Mouse (Mus musculus) embryonic facial prominence, embryonic 13.5 days (tissue): ENCODE measurements around the gene Tmem147. TPM values are rescaled to one million over a fixed set of nuclear protein-coding genes. Genes with fewer than 3 reads are reported as not detected.
A peak's percentile ranks its signal among the peaks of the same experiment; 100 is the strongest.
"Not testable (repeated sequence)": the region's sequence is repeated elsewhere in the genome, so short reads cannot be mapped to it uniquely, and the experiment has no call there.

Experiments used
- ATAC-seq: fragments of 200-750 bp; cut with Nextera tagmentation; 2 replicates; pipeline ENCODE4 v1.8.0; 2017; ENCODE audit warnings: low read depth; ENCODE audit not compliant: insufficient number of reproducible peaks, insufficient read depth, low FRiP score, low TSS enrichment
- H3K27ac ChIP-seq: fragments of 300-500 bp; sonication (generic); 2 replicates; pipeline ENCODE4 v1.5.1; 2015; ENCODE audit warnings: moderate library complexity, mild to moderate bottlenecking, inconsistent platforms
- H3K27me3 ChIP-seq: fragments of 300-500 bp; sonication (generic); 2 replicates; pipeline ENCODE4 v1.6.1; 2015; ENCODE audit warnings: mild to moderate bottlenecking, inconsistent platforms
- H3K36me3 ChIP-seq: fragments of 300-500 bp; sonication (generic); 2 replicates; pipeline ENCODE4 v1.6.1; 2015; ENCODE audit warnings: mild to moderate bottlenecking, inconsistent platforms
- H3K4me1 ChIP-seq: fragments of 300-500 bp; sonication (generic); 2 replicates; pipeline ENCODE4 v1.6.1; 2015; ENCODE audit warnings: inconsistent platforms
- H3K4me2 ChIP-seq: fragments of 300-500 bp; sonication (generic); 2 replicates; pipeline ENCODE4 v1.6.1; 2015; ENCODE audit warnings: moderate library complexity, mild to moderate bottlenecking, inconsistent platforms
- H3K4me3 ChIP-seq: fragments of 300-500 bp; sonication (generic); 2 replicates; pipeline ENCODE4 v1.5.1; 2015; ENCODE audit warnings: mild to moderate bottlenecking, inconsistent platforms
- H3K9ac ChIP-seq: fragments of 300-500 bp; sonication (generic); 2 replicates; pipeline ENCODE4 v1.6.1; 2015; ENCODE audit warnings: mild to moderate bottlenecking, inconsistent platforms
- H3K9me3 ChIP-seq: fragments of 300-500 bp; sonication (generic); 2 replicates; pipeline ENCODE4 v1.6.1; 2016; ENCODE audit warnings: inconsistent platforms
- WGBS: fragments of 180-500 bp; shearing (Covaris S2); methylation state at CpG from one replicate; pipeline ENCODE4 v1.1.7; 2015; ENCODE audit warnings: mixed read lengths; 5-methylcytosine and 5-hydroxymethylcytosine counted together
- polyA plus RNA-seq: library from polyadenylated mRNA; unstranded; fragments of >200 nt; fragmentation: Nextera tagmentation; extraction: Ambion mirVana; gene quantifications from 2 replicates; pipeline ENCODE4 v1.2.1, GENCODE M21; 2015

The Tmem147 gene
- polyA plus RNA-seq, 1 experiment from 2014 or later, result 185 TPM

DNA sequence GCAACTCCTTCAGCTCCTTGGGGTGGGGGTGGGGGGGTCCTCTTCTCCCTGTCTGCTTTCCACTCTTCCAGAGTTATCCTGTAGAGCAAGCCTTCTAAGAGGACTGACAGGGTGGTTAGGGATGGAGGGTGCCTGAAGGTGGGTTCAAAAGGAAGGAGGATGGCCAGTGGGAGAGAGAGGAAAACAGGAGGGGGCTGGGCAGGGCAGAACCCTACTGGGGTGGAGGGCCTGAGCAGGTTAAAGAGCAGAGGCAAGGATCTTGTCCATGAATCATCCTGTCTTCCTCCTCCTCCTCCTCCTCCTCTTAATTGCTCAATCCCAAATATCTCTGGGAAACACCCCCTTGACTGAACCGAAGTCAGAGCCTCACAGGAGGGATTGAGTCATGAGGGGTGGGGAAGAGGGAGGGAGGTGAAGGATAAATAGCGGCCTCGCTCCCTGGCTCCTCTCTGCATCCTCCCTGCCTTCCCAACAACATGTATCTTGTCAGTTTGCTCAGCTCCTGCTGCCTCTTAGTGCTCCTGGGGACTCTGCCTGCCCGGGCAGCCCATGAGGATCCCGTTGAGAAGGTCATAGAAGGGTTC lies 21.8 kb upstream of the Tmem147 start, which contains the start of gene Sbsn:
Gene Sbsn, plus strand, starts transcription at position 386 of the 584 bp plus-strand sequence.
- Histone ChIP-seq H3K36me3 (peaks cover 40% of the 10 kb centered on the region), H3K27me3 (no peaks in the 10 kb centered on the region), H3K9me3 (peaks cover 5% of the 10 kb centered on the region; the same call in 1 of the 2 replicates), H3K4me1 (no peaks in the 10 kb centered on the region), H3K27ac (no peak within 1 kb of the TSS), H3K9ac (no peak within 1 kb of the TSS), H3K4me2 (no peak within 1 kb of the TSS), H3K4me3 (no peak within 1 kb of the TSS)
- 80% methylated on average over 5 of the region's 5 CpGs for WGBS
- ATAC-seq, result no peak

DNA sequence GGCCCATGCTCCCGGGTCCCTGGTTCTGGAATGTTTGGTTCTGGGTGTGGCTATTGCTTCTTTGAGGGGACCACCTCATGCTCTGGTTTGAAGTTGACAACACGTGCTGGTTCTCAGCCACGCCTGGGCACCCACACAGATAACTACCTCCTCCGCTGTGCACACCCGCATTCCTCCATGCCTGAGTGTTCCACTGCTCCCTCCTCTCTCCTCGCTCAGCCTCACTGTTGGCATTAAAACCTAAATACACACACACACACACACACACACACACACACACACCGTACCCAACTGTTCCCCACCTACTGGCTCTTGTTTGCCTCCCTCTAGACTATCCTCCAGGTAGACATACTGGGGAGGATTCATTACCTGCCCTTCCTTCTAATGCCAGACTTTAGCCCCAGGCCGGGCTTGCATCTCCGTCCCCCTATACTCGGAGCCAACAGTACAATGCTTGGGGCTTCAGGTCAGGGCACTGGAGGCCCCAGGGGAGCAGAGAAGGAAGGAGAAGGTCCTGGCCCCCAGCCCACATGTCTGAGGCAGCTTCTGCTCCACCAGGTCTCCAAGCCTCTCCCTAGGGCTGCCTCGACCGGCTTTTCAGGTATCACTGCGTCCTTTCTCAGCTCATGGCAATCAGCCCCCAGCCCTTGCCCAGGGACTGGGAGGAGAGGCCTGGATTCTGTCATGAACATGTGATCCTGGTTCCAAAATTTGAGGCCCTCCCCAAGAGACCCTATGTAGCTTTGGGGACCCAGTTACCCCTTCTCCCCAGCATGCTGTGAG lies 20.7 kb upstream of the Tmem147 start:
- Histone ChIP-seq H3K27me3 (no peaks in the 10 kb centered on the region), H3K36me3 (peaks cover 28% of the 10 kb centered on the region), H3K27ac (no peak overlapping the region), H3K9ac (no peak overlapping the region), H3K4me3 (no peak overlapping the region), H3K9me3 (peaks cover 1% of the 10 kb centered on the region; the same call in 1 of the 2 replicates), H3K4me1 (no peaks in the 10 kb centered on the region), H3K4me2 (no peak overlapping the region)
- ATAC-seq, result no peak
- WGBS, result 73% methylated on average over 13 of the region's 13 CpGs

- Histone ChIP-seq H3K9ac (no peak overlapping the region), H3K4me1 (peaks cover 7% of the 10 kb centered on the region; the same call in 1 of the 2 replicates), H3K9me3 (peaks cover 4% of the 10 kb centered on the region; the same call in 1 of the 2 replicates), H3K27me3 (no peaks in the 10 kb centered on the region), H3K36me3 (peaks cover 8% of the 10 kb centered on the region), H3K27ac (no peak overlapping the region), H3K4me2 (no peak overlapping the region), H3K4me3 (no peak overlapping the region)
- ATAC-seq, result no peak
- 85% methylated on average over 7 of the region's 7 CpGs for WGBS
These were observed 18.3 kb upstream of the Tmem147 start for GRCm38 (mm10) chr7:30747525-30748204.

DNA sequence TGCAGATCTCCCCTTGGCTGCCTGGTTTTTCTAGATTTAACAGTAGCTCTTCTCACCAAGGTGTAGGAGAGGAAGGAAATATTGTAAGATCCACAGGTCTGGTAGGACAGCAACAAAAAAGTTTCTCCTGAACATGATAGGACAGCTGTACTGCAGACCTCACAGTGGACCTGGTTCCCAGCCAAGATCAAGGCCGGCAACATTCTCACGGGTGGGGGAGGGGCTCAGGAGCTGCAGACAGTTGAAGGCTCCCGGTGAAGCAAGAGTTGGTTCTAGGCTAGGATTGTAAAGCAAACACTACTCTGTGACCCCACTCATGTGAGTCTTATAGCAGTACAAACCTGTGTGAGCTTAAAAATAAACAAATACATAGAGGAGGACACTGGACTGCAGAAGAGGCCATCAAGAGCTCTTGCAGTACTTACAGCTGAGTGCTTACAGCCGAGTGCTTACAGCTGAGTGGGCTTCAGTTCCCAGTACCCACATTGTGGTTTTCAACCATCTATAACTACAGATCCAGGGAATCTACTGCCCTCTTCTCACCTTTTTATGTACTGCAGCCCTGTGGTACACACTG lies 14.8 kb upstream of the Tmem147 start:
- no peak overlapping the region for H3K4me2 ChIP-seq
- H3K9ac ChIP-seq, result no peak overlapping the region
- peaks cover 4% of the 10 kb centered on the region; the same call in 1 of the 2 replicates for H3K9me3 ChIP-seq
- peaks cover 21% of the 10 kb centered on the region for H3K36me3 ChIP-seq
- H3K4me1 ChIP-seq, result peaks cover 7% of the 10 kb centered on the region; the same call in 1 of the 2 replicates
- 54% methylated on average over 4 of the region's 4 CpGs for WGBS
- H3K4me3 ChIP-seq, result no peak overlapping the region
- ATAC-seq, result no peak
- no peak overlapping the region for H3K27ac ChIP-seq
- H3K27me3 ChIP-seq, result no peaks in the 10 kb centered on the region

GRCm38 (mm10) chr7:30743617-30744016 lies 14.3 kb upstream of the Tmem147 start, which contains the start of gene Gapdhs:
Gapdhs (minus strand) TSS chr7:30743681.
- ATAC-seq, H3K27ac ChIP-seq, H3K4me3 ChIP-seq, H3K9me3 ChIP-seq, H3K4me1 ChIP-seq, H3K9ac ChIP-seq, H3K27me3 ChIP-seq, H3K4me2 ChIP-seq: not testable (repeated sequence)
- peaks cover 21% of the 10 kb centered on the region for H3K36me3 ChIP-seq
- 69% methylated on average over 1 of the region's 4 CpGs for WGBS

GRCm38 (mm10) chr7:30742570-30742969 lies 13.2 kb upstream of the Tmem147 start:
- not testable (repeated sequence) for H3K4me3 ChIP-seq, ATAC-seq, H3K9me3 ChIP-seq, H3K9ac ChIP-seq, H3K27ac ChIP-seq, H3K4me2 ChIP-seq, H3K4me1 ChIP-seq, H3K27me3 ChIP-seq
- 78% methylated on average over 2 of the region's 2 CpGs for WGBS
- H3K36me3 ChIP-seq, result peaks cover 18% of the 10 kb centered on the region

DNA sequence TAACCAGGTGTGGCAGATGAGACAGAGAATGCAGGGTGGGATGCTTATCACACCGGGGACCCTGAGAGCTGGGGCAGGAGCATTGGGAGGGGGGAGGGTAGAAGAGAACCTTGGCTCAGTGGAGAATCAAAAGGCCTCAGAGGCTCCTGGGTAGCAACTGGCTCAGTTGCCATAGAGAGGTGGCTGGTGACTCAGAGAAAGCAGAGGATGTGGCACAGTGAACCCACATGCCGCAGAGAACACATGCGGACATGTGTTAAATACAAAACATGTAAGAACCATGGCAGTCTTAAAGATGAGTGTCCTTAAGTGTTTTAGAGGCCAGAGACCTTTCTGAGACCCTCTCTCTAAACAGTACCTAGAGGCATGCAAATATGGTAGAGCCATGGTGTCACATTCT lies 6.9 kb upstream of the Tmem147 start:
- H3K27me3 ChIP-seq, result no peaks in the 10 kb centered on the region
- H3K4me2 ChIP-seq, result no peak overlapping the region
- WGBS, result 85% methylated on average over 3 of the region's 3 CpGs
- ATAC-seq, result no peak
- no peaks in the 10 kb centered on the region for H3K4me1 ChIP-seq
- H3K4me3 ChIP-seq, result no peak overlapping the region
- no peak overlapping the region for H3K9ac ChIP-seq
- H3K36me3 ChIP-seq, result peaks cover 63% of the 10 kb centered on the region
- H3K27ac ChIP-seq, result no peak overlapping the region
- H3K9me3 ChIP-seq, result no peaks in the 10 kb centered on the region

GRCm38 (mm10) chr7:30730064-30730722 lies 853 bp upstream of the Tmem147 start:
- Histone ChIP-seq H3K4me3 (peak overlapping the region; percentile 80), H3K36me3 (peaks cover 35% of the 10 kb centered on the region), H3K4me1 (peaks cover 17% of the 10 kb centered on the region), H3K27ac (peak overlapping the region; percentile 89), H3K9ac (peak overlapping the region; percentile 90), H3K4me2 (peak overlapping the region; percentile 78)
- not testable (repeated sequence) for H3K27me3 ChIP-seq, ATAC-seq, H3K9me3 ChIP-seq
- 24% methylated on average over 13 of the region's 22 CpGs for WGBS

DNA sequence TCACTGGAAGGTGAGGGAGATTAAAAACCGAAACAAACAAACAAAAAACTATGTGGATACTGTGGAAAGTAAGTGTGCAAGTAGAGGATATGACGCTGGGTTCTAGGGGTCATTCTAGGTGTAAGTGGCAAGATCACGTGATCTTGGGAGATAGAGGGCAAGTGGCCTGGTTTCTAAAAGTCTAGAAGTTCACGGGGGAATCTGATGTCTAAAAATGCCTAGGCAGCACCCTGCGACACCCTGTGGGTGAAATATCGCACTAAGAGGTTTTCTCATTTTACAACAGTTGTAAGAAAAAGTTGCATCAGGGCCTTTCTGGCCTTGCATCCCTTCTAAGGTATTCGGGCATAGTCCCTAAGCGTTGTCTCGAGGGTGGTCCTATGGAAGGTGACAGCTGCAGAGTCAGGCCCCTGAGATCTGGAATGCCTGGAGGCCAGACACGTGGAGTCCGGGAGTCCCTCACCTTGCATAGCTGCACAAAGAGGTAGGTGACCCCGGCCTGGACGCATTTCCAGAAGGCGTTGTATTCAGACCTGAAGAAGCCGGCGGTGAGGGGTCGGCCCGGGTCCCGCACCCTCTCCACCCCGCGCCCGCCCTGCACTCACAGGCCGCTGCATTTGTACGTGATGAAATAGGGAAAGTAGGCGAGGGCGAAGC lies 473 bp downstream of the Tmem147 start:
- H3K4me3 ChIP-seq, result peak overlapping the region; percentile 80
- ATAC-seq, result peak; percentile 27; the same call in 1 of the 2 replicates
- H3K4me1 ChIP-seq, result peaks cover 17% of the 10 kb centered on the region
- no peaks in the 10 kb centered on the region for H3K27me3 ChIP-seq
- WGBS, result 7% methylated on average over 26 of the region's 26 CpGs
- peaks cover 29% of the 10 kb centered on the region for H3K36me3 ChIP-seq
- H3K27ac ChIP-seq, result peak overlapping the region; percentile 89; the same call in 1 of the 2 replicates
- no peaks in the 10 kb centered on the region for H3K9me3 ChIP-seq
- peak overlapping the region; percentile 90 for H3K9ac ChIP-seq
- H3K4me2 ChIP-seq, result peak overlapping the region; percentile 78

- Histone ChIP-seq H3K9ac (peak overlapping the region; percentile 90), H3K4me3 (peak overlapping the region; percentile 80), H3K27me3 (no peaks in the 10 kb centered on the region), H3K27ac (no peak overlapping the region), H3K9me3 (no peaks in the 10 kb centered on the region), H3K36me3 (peaks cover 26% of the 10 kb centered on the region), H3K4me1 (peaks cover 23% of the 10 kb centered on the region), H3K4me2 (peak overlapping the region; percentile 78)
- no peak for ATAC-seq
- 80% methylated on average over 6 of the region's 6 CpGs for WGBS
These were observed 1.1 kb downstream of the Tmem147 start for GRCm38 (mm10) chr7:30728214-30728613.
